Mouse (Mus musculus) lung, adult 2 months (tissue): ENCODE data around the gene Shld1.

ENCODE experiments used
- CTCF ChIP-seq: fragments of 200-500 bp; IDR thresholded peaks from 2 replicates; pipeline ENCODE4 v1.5.1; 2011; ENCODE audit warnings: mild to moderate bottlenecking, low read length, control low read depth; ENCODE audit not compliant: insufficient read depth
- POLR2A ChIP-seq: fragments of 200-500 bp; IDR thresholded peaks from 2 replicates; pipeline ENCODE4 v1.6.1; 2011; ENCODE audit warnings: low read depth, mild to moderate bottlenecking, control low read depth, low read length, borderline replicate concordance; ENCODE audit errors: extremely low read depth

DNA sequence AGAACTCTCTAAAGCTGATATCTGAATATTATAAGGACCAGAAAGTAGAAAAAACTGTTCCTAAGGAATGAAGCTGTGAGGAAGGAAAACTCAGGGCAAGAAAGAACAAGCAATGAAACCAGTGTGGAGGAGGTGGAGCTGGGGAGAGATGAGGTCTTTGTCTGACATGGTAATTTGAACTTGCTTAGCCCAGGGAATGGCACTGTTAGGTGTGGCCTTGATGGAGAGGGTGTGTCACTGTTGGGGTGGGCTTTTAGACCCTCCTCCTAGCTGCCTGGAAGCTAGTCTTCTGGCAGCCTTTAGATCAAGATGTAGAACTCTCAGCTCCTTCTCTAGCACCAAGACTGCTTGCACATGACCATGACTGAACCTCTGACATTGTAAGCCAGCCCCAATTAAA lies 1.7 kb upstream of the Shld1 start:
- TF ChIP-seq CTCF (no peak), POLR2A (no peak)
